Mouse (Mus musculus) bone marrow macrophage, adult 2 months (primary cell): ENCODE measurements at regions not wholly inside any gene's neighbourhood (a gene's known extent, or its start where the extent isn't known, plus 50 kb on each side); places are given as distances from the start of the nearest gene placed in this dataset.

ENCODE experiments used
- CTCF ChIP-seq: IDR thresholded peaks from 2 replicates; pipeline ENCODE4 v1.5.1; 2012; ENCODE audit warnings: low read depth, mild to moderate bottlenecking, low read length, moderate library complexity
- POLR2A ChIP-seq: IDR thresholded peaks from 2 replicates; pipeline ENCODE4 v1.6.1; 2012; ENCODE audit warnings: mild to moderate bottlenecking, low read depth, low read length, borderline replicate concordance

DNA sequence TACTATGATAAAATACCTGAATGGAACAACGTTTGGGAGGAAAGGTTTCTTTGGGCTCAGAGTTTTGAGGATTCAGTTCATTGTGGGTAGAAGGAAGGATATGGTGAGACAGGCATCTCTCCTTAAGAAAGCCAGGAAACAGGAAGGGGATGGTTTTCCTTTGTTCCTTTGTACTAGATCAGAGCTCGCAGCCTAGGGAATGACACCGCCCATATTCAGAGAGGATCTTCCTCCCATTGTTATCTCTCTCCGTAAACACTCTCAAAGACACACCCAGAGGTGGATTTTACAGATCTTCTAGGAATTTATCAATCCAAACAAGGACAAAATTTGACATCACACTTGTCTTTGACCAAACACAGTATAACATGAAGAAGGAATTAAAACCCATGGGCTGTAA is 439.0 kb downstream of the Wdr11 start:
- no peak for TF ChIP-seq POLR2A
- no peak for TF ChIP-seq CTCF
